Mouse (Mus musculus) erythroblast, adult 5-6 weeks (primary cell): ENCODE results near the gene Six2. TPM values are rescaled to one million over a fixed set of nuclear protein-coding genes. Genes with fewer than 3 reads are reported as not detected.
"Not testable (repeated sequence)": the region's sequence is repeated elsewhere in the genome, so short reads cannot be mapped to it uniquely, and the experiment has no call there.

ENCODE experiments used
- ATAC-seq: replicated peaks from 2 replicates; pipeline ENCODE4 v1.8.0; 2016; ENCODE audit warnings: moderate number of reproducible peaks, mild to moderate bottlenecking, moderate TSS enrichment, inconsistent platforms; ENCODE audit not compliant: poor library complexity, low FRiP score, severe bottlenecking
- total RNA-seq, 2 experiments: library from RNA; stranded (forward) in 1 of 2; stranded (reverse) in 1 of 2; fragments of 150-400 nt in 1 of 2; fragments of 200-764, 138-1000 nt in 1 of 2; gene quantifications; 2 replicates each; pipeline versions ENCODE4 v1.2.3 to v1.2.4; 2015 to 2017; ENCODE audit warnings: low replicate concordance in 2 of 2

The Six2 gene
- total RNA-seq, 2 experiments from 2014 or later, result not detected

- no peak for ATAC-seq
Observed at GRCm38 (mm10) chr17:85691701-85692536, 3.8 kb upstream of the Six2 start.

GRCm38 (mm10) chr17:85690969-85691335 is 2.9 kb upstream of the Six2 start:
- ATAC-seq, result no peak

DNA sequence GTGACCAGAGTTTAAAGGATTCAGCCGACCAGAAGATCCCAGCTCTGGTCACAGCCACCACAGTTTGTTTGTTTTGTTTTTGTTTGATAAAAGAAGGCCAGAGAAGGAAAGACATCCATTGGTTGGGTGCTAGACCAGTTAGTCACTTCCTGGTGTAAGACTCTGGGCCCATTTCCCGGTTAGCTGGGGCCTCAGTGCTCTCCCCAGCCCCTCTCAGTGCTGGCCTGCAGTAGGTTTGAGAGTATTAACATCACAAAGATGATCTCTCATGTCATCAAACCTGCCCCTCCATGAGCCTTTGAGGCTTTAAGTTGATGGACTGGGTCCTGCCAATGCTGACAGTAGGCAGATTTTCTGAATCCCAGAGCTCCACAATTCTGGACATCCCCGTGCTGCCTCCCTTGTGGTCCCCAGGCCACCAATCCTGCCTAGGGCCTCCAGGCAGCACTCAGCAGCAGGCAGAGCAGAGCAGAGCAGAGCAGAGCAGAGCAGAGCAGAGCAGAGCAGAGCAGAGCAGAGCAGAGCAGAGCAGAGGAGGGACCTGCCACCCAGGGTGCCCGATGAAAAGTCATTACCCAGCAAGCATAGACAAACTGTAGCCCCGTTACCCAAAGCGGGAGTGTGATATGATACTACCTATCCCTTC is 2.4 kb upstream of the Six2 start:
- no peak for ATAC-seq

GRCm38 (mm10) chr17:85689807-85690319 is 1.8 kb upstream of the Six2 start:
- no peak for ATAC-seq

GRCm38 (mm10) chr17:85688911-85689806 is 1.1 kb upstream of the Six2 start:
- ATAC-seq, result no peak

DNA sequence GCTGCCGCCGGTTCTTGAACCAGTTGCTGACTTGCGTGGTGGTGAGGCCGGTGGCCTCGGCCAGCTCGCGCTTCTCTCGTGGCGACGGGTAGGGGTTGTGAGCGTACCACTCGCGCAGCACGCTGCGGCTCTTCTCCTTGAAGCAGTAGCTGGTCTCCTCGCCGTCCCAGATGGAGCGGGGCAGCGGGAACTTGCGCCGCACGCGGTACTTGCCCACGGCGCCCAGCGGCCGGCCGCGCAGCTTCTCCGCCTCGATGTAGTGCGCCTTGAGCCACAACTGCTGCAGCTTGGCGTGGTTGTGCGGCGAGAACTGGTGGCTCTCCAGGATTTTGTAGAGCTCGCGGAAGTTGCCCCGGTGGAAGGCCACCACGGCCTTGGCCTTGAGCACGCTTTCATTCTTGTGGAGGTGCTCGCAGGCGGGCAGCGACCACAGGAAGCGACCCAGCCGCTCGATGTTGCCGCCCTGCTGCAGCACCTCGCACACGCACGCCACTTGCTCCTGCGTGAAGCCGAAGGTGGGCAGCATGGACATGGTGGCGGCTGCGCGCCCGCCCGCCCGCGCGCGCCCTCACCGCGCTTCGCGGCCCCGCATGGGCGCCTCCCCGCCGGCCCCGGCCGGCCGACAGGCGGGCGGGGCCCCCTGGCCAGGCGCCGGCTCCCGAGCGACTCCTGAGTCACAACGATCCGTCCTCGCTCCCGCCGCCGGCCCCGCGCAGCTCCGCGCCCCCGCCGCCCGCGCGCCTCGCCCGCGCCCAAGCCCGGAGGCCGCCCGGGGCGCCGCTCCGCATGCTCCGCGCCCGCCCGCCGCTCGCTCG is 446 bp downstream of the Six2 start:
- no peak for ATAC-seq

- ATAC-seq, result no peak
Observed at GRCm38 (mm10) chr17:85686476-85687420, 1.3 kb downstream of the Six2 start.

- ATAC-seq, result no peak
Observed at GRCm38 (mm10) chr17:85685689-85686281, 2.3 kb downstream of the Six2 start.

DNA sequence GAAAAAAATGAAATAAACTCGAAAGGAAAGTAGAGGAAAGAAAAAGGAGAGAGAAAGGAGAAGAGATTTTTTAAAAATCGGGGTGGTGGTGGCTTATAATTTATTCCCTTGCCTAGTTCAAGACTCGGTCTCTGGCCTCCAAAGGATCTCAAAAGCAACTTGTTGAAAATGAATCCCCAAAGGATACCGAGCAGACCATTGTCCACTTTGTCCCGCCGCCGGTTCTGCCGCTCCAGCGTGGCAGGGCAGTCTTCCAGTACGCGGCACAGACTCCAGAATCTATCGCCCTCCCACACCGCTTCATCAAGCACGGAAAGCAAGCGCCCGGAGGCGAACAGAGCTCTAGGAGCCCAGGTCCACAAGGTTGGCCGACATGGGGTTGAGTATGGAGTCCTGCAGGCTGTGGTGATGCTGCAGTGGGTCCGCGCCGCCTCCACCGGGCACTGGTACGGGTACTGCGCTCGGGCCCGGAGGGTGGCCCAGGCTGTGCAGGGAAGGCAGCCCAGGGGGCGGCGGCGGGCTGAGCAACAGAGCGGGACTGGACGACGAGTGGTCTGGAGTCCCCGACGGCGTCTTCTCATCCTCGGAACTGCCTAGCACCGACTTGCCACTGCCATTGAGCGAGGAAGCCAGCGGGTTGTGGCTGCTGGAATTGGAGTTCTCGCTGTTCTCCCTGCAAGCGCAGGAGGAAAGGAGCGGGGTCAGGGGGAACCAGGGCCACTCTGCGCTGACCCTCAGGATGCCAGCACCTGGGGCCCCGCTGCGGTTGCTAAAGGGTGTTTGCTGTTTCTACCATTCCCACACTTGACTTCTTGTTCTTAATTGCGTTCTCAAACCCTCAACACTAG is 3.0 kb downstream of the Six2 start:
- ATAC-seq, result no peak

GRCm38 (mm10) chr17:85684436-85684835 is 3.6 kb downstream of the Six2 start:
- not testable (repeated sequence) for ATAC-seq

GRCm38 (mm10) chr17:85683984-85684307 is 4.1 kb downstream of the Six2 start:
- ATAC-seq, result no peak

DNA sequence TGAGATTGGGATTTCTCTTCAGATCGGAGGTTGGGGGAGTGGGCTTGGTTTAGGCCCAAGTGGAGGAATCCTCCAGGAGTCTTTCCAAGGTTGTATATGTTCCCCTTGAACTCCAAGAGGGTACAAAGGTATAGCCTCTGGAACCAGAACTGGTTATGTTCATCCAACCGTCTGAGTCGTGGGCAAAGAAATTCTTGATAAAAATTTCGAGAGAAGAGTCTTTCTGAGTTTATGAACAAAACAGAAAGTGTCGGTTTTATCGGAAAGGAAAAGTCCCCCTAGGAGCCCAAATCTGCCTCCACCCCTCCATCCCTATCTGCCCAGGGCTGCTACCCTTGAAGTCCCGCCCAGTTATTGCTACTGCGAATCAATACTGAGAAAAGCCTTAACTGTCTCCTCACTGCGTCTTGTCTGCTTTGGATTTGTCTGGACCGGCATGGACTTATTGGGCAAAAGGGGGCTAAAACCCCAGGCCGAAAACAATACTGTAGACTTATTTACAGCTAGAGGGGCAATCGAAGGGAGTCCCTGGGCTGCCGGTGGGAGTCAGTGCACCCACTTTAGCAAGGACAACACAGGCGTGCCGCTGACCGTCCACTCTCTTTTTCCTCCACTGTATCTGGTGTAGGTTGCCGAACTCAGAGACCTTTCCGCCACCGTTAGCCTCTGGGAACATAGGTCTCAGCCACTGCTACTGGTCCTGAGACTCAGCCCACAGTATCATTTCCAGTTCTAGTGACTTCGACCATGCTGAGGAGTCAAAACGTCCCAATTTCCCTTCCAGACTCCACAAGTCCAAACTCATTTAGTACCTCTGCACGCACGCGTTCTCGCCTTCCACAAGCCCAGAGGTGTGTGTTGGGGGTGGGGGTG is 4.7 kb downstream of the Six2 start:
- ATAC-seq, result no peak

GRCm38 (mm10) chr17:85682181-85682710 is 5.8 kb downstream of the Six2 start:
- no peak for ATAC-seq

GRCm38 (mm10) chr17:85681741-85682140 is 6.3 kb downstream of the Six2 start:
- no peak for ATAC-seq

DNA sequence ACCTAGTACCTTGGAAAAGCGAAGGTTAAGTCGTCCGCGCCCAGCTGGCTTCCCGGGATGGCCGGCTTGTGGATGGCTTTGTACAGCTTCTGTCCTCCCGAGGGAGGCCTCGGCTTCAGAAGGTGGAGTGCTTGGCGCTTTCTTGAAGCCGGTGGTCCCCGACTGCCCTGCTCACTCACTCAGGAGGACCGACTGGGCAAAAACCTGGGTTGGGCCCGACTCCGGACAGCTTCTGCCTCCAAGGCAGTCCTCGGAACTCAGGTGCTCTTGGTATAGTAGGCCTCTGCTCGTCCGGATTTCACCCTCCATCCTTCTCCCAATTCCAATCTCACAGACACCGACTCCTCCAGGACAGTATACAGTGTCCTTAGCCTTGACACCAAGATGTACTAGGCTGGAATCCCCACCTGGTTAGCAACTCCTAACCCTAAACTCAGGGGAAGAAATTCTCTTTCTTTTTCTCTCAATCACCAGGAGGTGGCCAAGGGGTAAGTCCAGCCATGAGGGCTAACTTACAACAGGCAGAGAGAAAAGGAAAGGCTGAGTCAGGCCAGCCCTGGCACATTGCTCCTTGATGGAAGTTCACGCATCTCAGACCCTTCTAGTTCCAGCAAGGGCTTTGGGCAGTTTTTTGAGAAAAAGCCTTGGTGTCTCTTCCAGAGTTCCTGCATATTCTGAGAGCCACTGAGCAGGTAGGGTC is 7.1 kb downstream of the Six2 start:
- no peak for ATAC-seq
